Mouse (Mus musculus): ENCODE results near the gene Erbb4.

- TF ChIP-seq POLR2A (IDR thresholded peaks at IDR 0.05; ENCODE audit: insufficient read length, low read depth), result no peak
- no peak for TF ChIP-seq SRF (IDR thresholded peaks at IDR 0.05; ENCODE audit: control insufficient read depth, insufficient read length, low read depth)
- TF ChIP-seq E2F4 (IDR thresholded peaks at IDR 0.05; ENCODE audit: insufficient read depth), result no peak
- TF ChIP-seq MYOD1 (IDR thresholded peaks at IDR 0.05; ENCODE audit: control insufficient read depth in 1 of 3, insufficient read length in 2 of 3, low read depth in 2 of 3), result no peak
- TF ChIP-seq TCF12 (IDR thresholded peaks at IDR 0.05; ENCODE audit: insufficient read depth, poor library complexity, severe bottlenecking), result no peak
- no peak for TF ChIP-seq CEBPB (IDR thresholded peaks at IDR 0.05; ENCODE audit: insufficient read depth, poor library complexity, severe bottlenecking)
- no peak for TF ChIP-seq TCF3 (IDR thresholded peaks at IDR 0.05; ENCODE audit: insufficient read length, low read depth)
- no peak for TF ChIP-seq POLR2AphosphoS2 (IDR thresholded peaks at IDR 0.05; ENCODE audit: insufficient read length, low read depth)
- no peak for TF ChIP-seq MYOG (IDR thresholded peaks at IDR 0.05; ENCODE audit: control insufficient read depth in 1 of 3, insufficient read depth in 1 of 3, insufficient read length in 2 of 3, low read depth in 2 of 3)
- no peak for TF ChIP-seq USF1 (IDR thresholded peaks at IDR 0.05; ENCODE audit: low read depth)
- no peak for TF ChIP-seq REST (IDR thresholded peaks at IDR 0.05; ENCODE audit: insufficient read depth, insufficient read length)
- TF ChIP-seq MAX (IDR thresholded peaks at IDR 0.05; ENCODE audit: low read depth), result no peak
Measured at GRCm38 (mm10) chr1:68666831-68667601, 440.8 kb downstream of the Erbb4 start.
